Mouse (Mus musculus) limb, embryonic 12.5 days (tissue): ENCODE results near the gene Pbx1. TPM values are rescaled to one million over a fixed set of nuclear protein-coding genes. Genes with fewer than 3 reads are reported as not detected.

Source experiments
- ATAC-seq: fragments of 200-750 bp; cut with Nextera tagmentation; 2 replicates; pipeline ENCODE4 v1.8.0; 2017; ENCODE audit warnings: low read depth, moderate TSS enrichment; ENCODE audit not compliant: insufficient number of reproducible peaks, insufficient read depth, low FRiP score, low TSS enrichment
- H3K27ac ChIP-seq: fragments of 300-500 bp; sonication (generic); 2 replicates; pipeline ENCODE4 v1.5.1; 2016; ENCODE audit warnings: mild to moderate bottlenecking, moderate library complexity
- H3K27me3 ChIP-seq: fragments of 300-500 bp; sonication (generic); 2 replicates; pipeline ENCODE4 v1.6.1; 2016; ENCODE audit warnings: mild to moderate bottlenecking, moderate library complexity
- H3K36me3 ChIP-seq: fragments of 300-500 bp; sonication (generic); 2 replicates; pipeline ENCODE4 v1.6.1; 2016; ENCODE audit warnings: mild to moderate bottlenecking, moderate library complexity
- H3K4me1 ChIP-seq: fragments of 300-500 bp; sonication (generic); replicated peaks from 2 replicates; pipeline ENCODE4 v1.6.1; 2016
- H3K4me2 ChIP-seq: fragments of 300-500 bp; sonication (generic); 2 replicates; pipeline ENCODE4 v1.6.1; 2016; ENCODE audit warnings: mild to moderate bottlenecking, moderate library complexity
- H3K4me3 ChIP-seq: fragments of 300-500 bp; sonication (generic); replicated peaks from 2 replicates; pipeline ENCODE4 v1.5.1; 2016; ENCODE audit warnings: mild to moderate bottlenecking
- H3K9ac ChIP-seq: fragments of 300-500 bp; sonication (generic); replicated peaks from 2 replicates; pipeline ENCODE4 v1.6.1; 2016; ENCODE audit warnings: mild to moderate bottlenecking, moderate library complexity
- H3K9me3 ChIP-seq: fragments of 300-500 bp; sonication (generic); 2 replicates; pipeline ENCODE4 v1.6.1; 2016; ENCODE audit warnings: mild to moderate bottlenecking, moderate library complexity
- WGBS: fragments of 180-500 bp; shearing (Covaris S2); methylation state at CpG from one replicate; pipeline ENCODE4 v1.1.7; 2016; 5-methylcytosine and 5-hydroxymethylcytosine counted together
- polyA plus RNA-seq: library from polyadenylated mRNA; unstranded; fragments of >200 nt; fragmentation: Nextera tagmentation; extraction: Ambion mirVana; gene quantifications from 2 replicates; pipeline ENCODE4 v1.2.1, GENCODE M21; 2016

Gene Pbx1
- polyA plus RNA-seq, 1 experiment from 2014 or later: 32.9 TPM

- Histone ChIP-seq H3K4me2 (no peak overlapping the region), H3K4me3 (no peak overlapping the region), H3K27me3 (no peaks in the 10 kb centered on the region), H3K4me1 (0 out of 2 replicates have a peak, but pooled peaks cover 4% of the 10 kb centered on the region), H3K9ac (no peak overlapping the region), H3K9me3 (peaks cover under 1% of the 10 kb centered on the region; the same call in 1 of the 2 replicates), H3K27ac (no peak overlapping the region), H3K36me3 (no peaks in the 10 kb centered on the region)
- 88% methylated on average over 5 of the region's 5 CpGs for WGBS
- ATAC-seq: no peak
These were observed 294.2 kb downstream of the Pbx1 start for GRCm38 (mm10) chr1:168137890-168138289.

GRCm38 (mm10) chr1:168135545-168135944, 296.5 kb downstream of the Pbx1 start:
- Histone ChIP-seq H3K36me3 (no peaks in the 10 kb centered on the region), H3K4me1 (0 out of 2 replicates have a peak, but pooled peaks cover 4% of the 10 kb centered on the region), H3K9me3 (no peaks in the 10 kb centered on the region), H3K27me3 (no peaks in the 10 kb centered on the region), H3K9ac (no peak overlapping the region), H3K4me2 (no peak overlapping the region), H3K4me3 (no peak overlapping the region), H3K27ac (no peak overlapping the region)
- no peak for ATAC-seq
- WGBS: 71% methylated on average over 7 of the region's 7 CpGs

- no peak for ATAC-seq
- H3K9ac ChIP-seq: no peak overlapping the region
- no peaks in the 10 kb centered on the region for H3K9me3 ChIP-seq
- H3K4me2 ChIP-seq: no peak overlapping the region
- no peak overlapping the region for H3K4me3 ChIP-seq
- no peak overlapping the region for H3K27ac ChIP-seq
- no peaks in the 10 kb centered on the region for H3K36me3 ChIP-seq
- H3K4me1 ChIP-seq: 0 out of 2 replicates have a peak, but pooled peaks cover 4% of the 10 kb centered on the region
- no peaks in the 10 kb centered on the region for H3K27me3 ChIP-seq
These were observed 298.4 kb downstream of the Pbx1 start for GRCm38 (mm10) chr1:168133696-168134095.

DNA sequence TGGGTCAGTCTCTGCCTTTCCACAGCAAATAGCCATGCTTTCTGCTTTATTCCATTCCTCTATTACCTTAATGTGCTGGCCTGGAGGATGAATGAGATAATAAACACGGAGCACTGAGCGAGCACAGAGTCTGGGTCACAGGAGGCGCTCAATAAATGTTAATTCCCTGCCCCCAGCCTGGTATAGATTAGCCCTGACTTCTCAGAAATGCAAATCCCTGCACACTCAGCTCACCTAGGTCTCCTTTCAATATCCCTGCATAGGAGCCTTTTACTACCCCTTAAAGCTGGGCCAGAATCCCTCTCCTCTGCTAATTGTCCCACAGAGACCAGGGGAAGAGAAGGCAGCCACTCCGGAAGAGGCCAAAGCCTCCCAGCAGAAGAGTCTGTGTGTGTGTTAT, 304.1 kb downstream of the Pbx1 start:
- Histone ChIP-seq H3K4me2 (no peak overlapping the region), H3K27me3 (no peaks in the 10 kb centered on the region), H3K4me3 (no peak overlapping the region), H3K4me1 (peaks cover 8% of the 10 kb centered on the region), H3K36me3 (no peaks in the 10 kb centered on the region), H3K9ac (no peak overlapping the region), H3K27ac (no peak overlapping the region), H3K9me3 (no peaks in the 10 kb centered on the region)
- 14% methylated on average over 4 of the region's 4 CpGs for whole genome bisulfite sequencing
- ATAC-seq: no peak; the same call in 1 of the 2 replicates

GRCm38 (mm10) chr1:168124643-168125490, 307.2 kb downstream of the Pbx1 start:
- Histone ChIP-seq H3K4me2 (no peak overlapping the region), H3K27me3 (no peaks in the 10 kb centered on the region), H3K4me1 (peaks cover 8% of the 10 kb centered on the region), H3K4me3 (no peak overlapping the region), H3K36me3 (no peaks in the 10 kb centered on the region), H3K27ac (no peak overlapping the region), H3K9ac (no peak overlapping the region), H3K9me3 (no peaks in the 10 kb centered on the region)
- 81% methylated on average over 5 of the region's 5 CpGs for WGBS
- no peak for ATAC-seq

DNA sequence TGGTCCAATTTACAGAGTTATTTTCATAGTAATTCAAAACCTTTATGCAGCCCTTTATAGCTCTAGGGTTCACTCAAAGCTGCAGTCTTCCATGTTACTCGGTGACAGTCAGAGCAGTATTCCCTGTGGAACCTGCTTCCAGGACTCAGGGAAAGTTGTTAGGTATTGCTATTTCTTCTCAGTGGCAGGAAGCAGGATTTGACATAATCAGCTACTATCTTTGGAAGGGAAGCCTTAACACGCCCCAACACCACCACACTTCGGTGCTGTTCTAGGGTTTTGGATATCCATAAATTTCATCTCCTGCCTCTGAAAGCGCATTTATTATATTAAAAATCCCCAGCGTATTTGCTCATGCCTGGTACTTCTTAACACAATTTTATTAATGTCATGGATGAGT, 314.0 kb downstream of the Pbx1 start:
- 85% methylated on average over 5 of the region's 5 CpGs for WGBS

GRCm38 (mm10) chr1:168117367-168117766, 314.7 kb downstream of the Pbx1 start:
- ATAC-seq: no peak
- H3K27me3 ChIP-seq: no peaks in the 10 kb centered on the region
- no peaks in the 10 kb centered on the region for H3K4me1 ChIP-seq
- no peak overlapping the region for H3K4me2 ChIP-seq
- H3K36me3 ChIP-seq: no peaks in the 10 kb centered on the region
- no peaks in the 10 kb centered on the region for H3K9me3 ChIP-seq
- 78% methylated on average over 4 of the region's 4 CpGs for WGBS
- H3K4me3 ChIP-seq: no peak overlapping the region
- H3K27ac ChIP-seq: no peak overlapping the region
- no peak overlapping the region for H3K9ac ChIP-seq

More for the DNA sequence above, 314.0 kb downstream of the Pbx1 start:
- H3K27ac ChIP-seq: no peak overlapping the region
- no peaks in the 10 kb centered on the region for H3K36me3 ChIP-seq
- no peak overlapping the region for H3K4me3 ChIP-seq
- no peaks in the 10 kb centered on the region for H3K27me3 ChIP-seq
- H3K4me1 ChIP-seq: no peaks in the 10 kb centered on the region
- H3K4me2 ChIP-seq: no peak overlapping the region
- H3K9ac ChIP-seq: no peak overlapping the region
- no peaks in the 10 kb centered on the region for H3K9me3 ChIP-seq
- no peak for ATAC-seq

DNA sequence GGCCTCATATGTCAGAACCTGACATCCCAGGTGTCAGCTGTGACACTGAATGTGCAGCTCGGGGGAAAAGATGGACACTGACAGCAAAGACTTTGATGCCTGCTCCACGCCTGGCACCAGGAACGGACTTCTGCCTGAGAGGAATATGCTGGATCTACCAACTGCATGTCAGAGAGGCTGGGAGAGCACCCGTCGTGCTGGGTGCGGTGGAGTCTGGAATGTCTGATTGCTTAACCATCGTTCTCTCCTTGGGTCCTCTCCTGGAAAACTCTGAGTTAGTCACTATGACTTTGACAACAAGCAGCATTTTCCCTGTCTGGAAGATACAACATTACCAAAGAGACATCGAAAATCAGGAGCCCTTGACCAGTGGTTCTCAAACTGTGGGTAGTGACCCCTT, 322.3 kb downstream of the Pbx1 start:
- Histone ChIP-seq H3K9ac (no peak overlapping the region), H3K4me1 (no peaks in the 10 kb centered on the region), H3K27ac (no peak overlapping the region), H3K27me3 (no peaks in the 10 kb centered on the region), H3K9me3 (no peaks in the 10 kb centered on the region), H3K4me3 (no peak overlapping the region), H3K4me2 (no peak overlapping the region), H3K36me3 (no peaks in the 10 kb centered on the region)
- ATAC-seq: no peak
- 84% methylated on average over 8 of the region's 8 CpGs for WGBS

- H3K27me3 ChIP-seq: no peaks in the 10 kb centered on the region
- no peak for ATAC-seq
- no peak overlapping the region for H3K4me2 ChIP-seq
- H3K27ac ChIP-seq: no peak overlapping the region
- peaks cover 5% of the 10 kb centered on the region; the same call in 1 of the 2 replicates for H3K9me3 ChIP-seq
- no peak overlapping the region for H3K9ac ChIP-seq
- no peaks in the 10 kb centered on the region for H3K4me1 ChIP-seq
- WGBS: 72% methylated on average over 2 of the region's 2 CpGs
- no peak overlapping the region for H3K4me3 ChIP-seq
- no peaks in the 10 kb centered on the region for H3K36me3 ChIP-seq
These were observed 328.2 kb downstream of the Pbx1 start for GRCm38 (mm10) chr1:168103821-168104220.

DNA sequence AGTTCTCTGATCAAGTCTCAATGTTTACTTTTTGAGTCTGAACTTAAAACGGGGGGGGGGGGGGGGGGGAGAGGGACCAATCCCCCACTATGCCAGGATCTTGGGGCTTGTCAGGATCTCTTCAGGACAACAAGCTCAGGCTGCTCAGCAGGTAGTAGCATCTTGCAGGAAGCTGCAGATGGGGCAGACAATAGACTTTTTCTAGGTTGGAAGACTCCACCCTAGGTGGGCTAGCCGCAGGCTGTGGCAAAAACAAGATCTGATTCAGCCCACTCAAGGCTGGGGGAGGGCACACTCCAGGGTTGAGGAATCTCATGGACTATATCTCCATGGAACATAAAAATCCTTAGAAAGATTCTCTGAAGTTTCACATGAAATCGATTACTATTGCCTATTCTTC, 330.6 kb downstream of the Pbx1 start:
- Histone ChIP-seq H3K36me3 (no peaks in the 10 kb centered on the region), H3K27me3 (no peaks in the 10 kb centered on the region), H3K4me2 (no peak overlapping the region), H3K4me1 (no peaks in the 10 kb centered on the region), H3K27ac (no peak overlapping the region), H3K4me3 (no peak overlapping the region), H3K9ac (no peak overlapping the region), H3K9me3 (peaks cover 5% of the 10 kb centered on the region; the same call in 1 of the 2 replicates)
- WGBS: 67% methylated on average over 3 of the region's 3 CpGs
- no peak for ATAC-seq

DNA sequence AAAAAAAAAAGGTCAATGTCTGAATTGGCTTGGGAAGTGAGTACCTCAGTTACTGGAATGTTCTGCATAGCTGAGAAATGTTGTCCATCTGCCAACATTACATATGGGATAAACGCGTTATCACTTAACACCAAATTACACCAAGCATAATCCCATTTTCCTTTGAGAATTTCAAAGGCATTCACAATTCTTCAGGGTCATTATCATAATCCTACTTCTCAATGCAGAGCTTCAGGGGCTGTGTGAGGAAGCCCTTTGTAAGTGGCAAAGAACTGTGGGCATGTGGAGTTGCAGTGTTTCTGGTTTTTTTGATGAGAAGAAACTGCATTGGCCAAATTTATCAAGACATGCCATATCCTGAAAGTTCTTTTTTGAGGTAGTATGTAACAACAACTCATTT, 333.3 kb downstream of the Pbx1 start:
- peaks cover 5% of the 10 kb centered on the region; the same call in 1 of the 2 replicates for H3K9me3 ChIP-seq
- no peak overlapping the region for H3K9ac ChIP-seq
- no peak overlapping the region for H3K4me2 ChIP-seq
- 96% methylated on average over 2 of the region's 2 CpGs for WGBS
- H3K27me3 ChIP-seq: no peaks in the 10 kb centered on the region
- H3K27ac ChIP-seq: no peak overlapping the region
- no peak for ATAC-seq
- H3K36me3 ChIP-seq: no peaks in the 10 kb centered on the region
- H3K4me3 ChIP-seq: no peak overlapping the region
- no peaks in the 10 kb centered on the region for H3K4me1 ChIP-seq

DNA sequence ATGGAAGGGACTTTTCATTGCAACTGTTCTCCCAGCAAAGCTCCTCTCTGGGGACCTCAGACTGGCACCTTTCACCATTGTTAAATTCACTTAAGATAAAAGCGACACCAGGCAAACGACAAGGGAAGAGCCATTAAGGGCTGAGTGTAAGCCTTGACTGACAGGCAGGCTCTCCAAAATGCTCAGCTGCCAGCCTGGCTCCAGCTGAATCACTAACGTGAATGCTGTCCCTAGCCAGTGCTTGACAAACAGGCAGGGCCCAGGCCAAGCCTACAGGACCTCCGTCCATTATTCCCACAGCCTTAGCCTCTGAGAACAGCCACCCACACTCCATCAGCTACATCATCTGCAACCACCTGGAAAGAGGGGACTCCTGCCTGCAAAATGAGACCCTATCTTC, 337.4 kb downstream of the Pbx1 start:
- Histone ChIP-seq H3K4me1 (peaks cover 3% of the 10 kb centered on the region; the same call in 1 of the 2 replicates), H3K27me3 (peaks cover 4% of the 10 kb centered on the region), H3K9ac (no peak overlapping the region), H3K27ac (no peak overlapping the region), H3K36me3 (no peaks in the 10 kb centered on the region), H3K4me2 (no peak overlapping the region), H3K9me3 (no peaks in the 10 kb centered on the region), H3K4me3 (no peak overlapping the region)
- WGBS: 41% methylated on average over 4 of the region's 4 CpGs
- no peak for ATAC-seq
